Mouse (Mus musculus) liver, embryonic 14.5 days (tissue): ENCODE results near the gene Nt5c.

Source experiments
- CTCF ChIP-seq: IDR thresholded peaks from 2 replicates; pipeline ENCODE4 v1.5.1; 2016; ENCODE audit warnings: antibody characterized with exemption, low read depth, control low read depth
- EP300 ChIP-seq: IDR thresholded peaks from 2 replicates; pipeline ENCODE4 v1.6.1; 2016; ENCODE audit warnings: antibody characterized with exemption, low read depth

DNA sequence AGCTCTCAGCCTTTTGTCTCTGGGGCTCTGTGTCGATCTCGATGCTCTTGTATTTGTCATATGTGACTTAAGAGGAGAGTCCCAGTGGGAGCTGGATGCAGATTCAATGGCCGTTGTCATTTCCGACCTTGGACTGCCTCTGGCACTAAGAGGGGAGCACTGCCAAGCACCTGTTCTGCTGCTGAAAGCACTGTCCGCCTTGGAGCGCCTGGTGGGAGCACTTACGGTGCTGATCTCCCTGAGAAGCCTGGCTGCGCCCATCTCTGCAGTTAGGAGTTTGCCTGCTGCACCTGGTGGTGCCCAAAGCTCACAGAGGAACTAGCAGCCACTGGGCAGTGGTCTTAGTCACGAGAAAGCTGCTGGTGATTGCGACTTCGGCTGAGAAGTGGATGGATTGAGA is 8.4 kb downstream of the Nt5c start:
- no peak for TF ChIP-seq CTCF
- TF ChIP-seq EP300 = no peak
